Mouse (Mus musculus): ENCODE results near the gene Itpkb. TPM values are rescaled to one million over a fixed set of nuclear protein-coding genes. Genes with fewer than 3 reads are reported as not detected.

Gene Itpkb
- total and polyA plus RNA-seq, 3 experiments: 3.4 to 9.2 TPM; not detected in 1

DNA sequence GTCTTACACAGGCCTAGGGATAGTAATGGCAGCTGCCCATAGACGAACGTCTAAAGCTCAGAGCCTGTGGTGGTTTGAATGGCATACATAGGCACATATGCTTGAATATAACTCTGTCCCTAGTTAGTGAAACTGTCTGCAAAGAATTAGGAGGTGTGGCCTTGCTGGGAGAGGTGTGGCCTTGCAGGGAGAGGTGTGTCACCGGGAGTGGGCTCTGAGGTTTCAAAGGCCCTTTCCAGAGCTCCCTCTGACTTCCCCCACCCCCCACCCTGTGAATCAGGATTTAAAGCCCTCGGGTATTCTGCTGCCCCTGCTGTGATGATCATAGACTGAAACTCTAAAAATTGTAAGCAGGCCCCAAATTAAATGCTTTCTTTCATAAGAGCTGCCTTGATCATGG, 29.3 kb upstream of the Itpkb start:
- Histone ChIP-seq H3K36me3 (ENCODE audit: control insufficient read depth in 1 of 2, insufficient read depth in 2 of 2, low read length in 2 of 2) (peaks cover 0 to 5% of the 10 kb centered on the region in 2 experiments; a peak in 2 of 4 replicates), H3K79me2 (ENCODE audit: control insufficient read depth, insufficient read depth, low read length, poor library complexity) (no peaks in the 10 kb centered on the region), H3K9ac (ENCODE audit: control insufficient read depth, low read depth, low read length, poor library complexity, severe bottlenecking) (no peak overlapping the region), H3K4me1 (ENCODE audit: control insufficient read depth in 1 of 2, insufficient read depth in 2 of 2, low read length in 2 of 2) (peaks cover 2 to 4% of the 10 kb centered on the region in 2 experiments; a peak in 3 of 4 replicates), H3K27ac (ENCODE audit: control insufficient read depth, low read depth, low read length) (no peak overlapping the region), H3K4me3 (ENCODE audit: control insufficient read depth in 1 of 2, insufficient read depth in 1 of 2, low read depth in 2 of 2, low read length in 2 of 2) (no peak overlapping the region), H3K27me3 (ENCODE audit: control insufficient read depth in 1 of 2, insufficient read depth in 2 of 2, low read length in 2 of 2) (no peaks in the 10 kb centered on the region), H3K9me3 (replicated peaks; ENCODE audit: insufficient read depth, low read length) (no peaks in the 10 kb centered on the region)
- no peak for DNase-seq (ENCODE audit: low read depth, low spot score)
- TF ChIP-seq KAT2A (conservative IDR thresholded peaks at IDR 0.05; ENCODE audit: low read depth, low read length) (no peak), ETS1 (IDR thresholded peaks at IDR 0.05; ENCODE audit: low read depth, low read length) (no peak), UBTF (IDR thresholded peaks at IDR 0.05; ENCODE audit: borderline replicate concordance, insufficient read depth, low read depth, low read length) (no peak), BHLHE40 (IDR thresholded peaks at IDR 0.05; ENCODE audit: borderline replicate concordance, low read depth, low read length) (no peak), SMC3 (IDR thresholded peaks at IDR 0.05; ENCODE audit: low read depth, low read length) (no peak), MAZ (IDR thresholded peaks at IDR 0.05; ENCODE audit: low read depth, low read length) (no peak), POLR2AphosphoS5 (IDR thresholded peaks at IDR 0.05; ENCODE audit: borderline replicate concordance, low read depth, low read length) (no peak), MEF2A (IDR thresholded peaks at IDR 0.05; ENCODE audit: extremely low read depth, insufficient replicate concordance, low read depth, low read length, poor library complexity, severe bottlenecking) (no peak), MXI1 (IDR thresholded peaks at IDR 0.05; ENCODE audit: low read depth, low read length) (no peak), ZNF384 (IDR thresholded peaks at IDR 0.05; ENCODE audit: low read depth, low read length) (no peak)

DNA sequence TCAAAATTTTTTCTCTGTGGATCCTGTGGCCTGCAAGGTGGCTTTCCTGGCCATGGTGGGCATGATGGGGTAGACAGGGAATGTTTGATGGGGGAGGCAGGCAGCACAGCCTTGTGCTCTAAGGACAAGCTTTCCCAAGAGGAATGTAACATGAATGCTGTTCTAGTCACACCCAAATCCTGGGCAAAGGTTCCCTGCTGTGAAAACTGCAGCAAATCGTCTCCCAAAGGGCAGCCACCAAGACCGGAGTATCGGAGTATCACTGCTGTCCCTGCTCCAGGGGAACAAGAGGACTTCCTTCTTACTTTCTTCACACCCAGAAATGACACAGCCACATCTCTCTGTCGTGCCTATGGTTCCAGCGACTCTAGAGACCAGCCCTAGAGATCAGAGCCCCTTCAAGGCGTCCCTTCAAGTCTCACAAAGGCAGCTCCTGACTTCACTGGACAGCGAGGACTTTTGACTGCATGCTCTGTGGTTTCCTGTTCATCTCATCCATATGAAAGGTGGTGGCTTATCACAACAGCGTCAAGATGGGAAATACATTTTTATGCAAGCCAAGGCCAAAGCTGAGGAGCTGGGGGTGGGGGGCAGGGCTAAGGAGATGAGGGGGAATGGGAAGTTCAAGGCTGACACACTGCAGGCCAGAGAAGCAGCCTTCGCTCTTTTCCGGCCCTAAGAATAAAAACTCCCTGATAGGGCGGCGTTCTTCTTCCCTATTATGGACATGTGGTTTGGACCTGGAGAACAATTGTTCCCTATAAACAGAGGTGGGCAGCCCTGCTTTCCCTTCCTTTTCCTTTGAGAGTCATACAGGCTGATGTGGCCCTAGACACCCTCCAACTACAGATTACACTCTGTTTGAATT, 27.8 kb upstream of the Itpkb start:
- peak; percentile 23 for DNase-seq (ENCODE audit: low read depth, low spot score)
- Histone ChIP-seq H3K79me2 (ENCODE audit: control insufficient read depth, insufficient read depth, low read length, poor library complexity) (no peaks in the 10 kb centered on the region), H3K9me3 (replicated peaks; ENCODE audit: insufficient read depth, low read length) (no peaks in the 10 kb centered on the region), H3K36me3 (ENCODE audit: control insufficient read depth in 1 of 2, insufficient read depth in 2 of 2, low read length in 2 of 2) (peaks cover 0 to 8% of the 10 kb centered on the region in 2 experiments; a peak in 2 of 4 replicates), H3K27ac (ENCODE audit: control insufficient read depth, low read depth, low read length) (no peak overlapping the region), H3K27me3 (ENCODE audit: control insufficient read depth in 1 of 2, insufficient read depth in 2 of 2, low read length in 2 of 2) (no peaks in the 10 kb centered on the region), H3K9ac (ENCODE audit: control insufficient read depth, low read depth, low read length, poor library complexity, severe bottlenecking) (no peak overlapping the region; the same call in 1 of the 2 replicates), H3K4me3 (ENCODE audit: control insufficient read depth in 1 of 2, insufficient read depth in 1 of 2, low read depth in 2 of 2, low read length in 2 of 2) (no peak overlapping the region), H3K4me1 (ENCODE audit: control insufficient read depth in 1 of 2, insufficient read depth in 2 of 2, low read length in 2 of 2) (peaks cover 4 to 18% of the 10 kb centered on the region in 2 experiments; a peak in 3 of 4 replicates)
- TF ChIP-seq POLR2AphosphoS2 (IDR thresholded peaks at IDR 0.05; ENCODE audit: low read length) (no peak), ZKSCAN1 (IDR thresholded peaks at IDR 0.05; ENCODE audit: low read depth, low read length) (no peak), SIN3A (IDR thresholded peaks at IDR 0.05; ENCODE audit: low read length) (no peak), POLR2AphosphoS5 (IDR thresholded peaks at IDR 0.05; ENCODE audit: borderline replicate concordance, low read depth, low read length) (no peak), BHLHE40 (IDR thresholded peaks at IDR 0.05; ENCODE audit: borderline replicate concordance, low read depth, low read length) (no peak), ZNF384 (IDR thresholded peaks at IDR 0.05; ENCODE audit: low read depth, low read length) (no peak), TAL1 (IDR thresholded peaks at IDR 0.05; ENCODE audit: low read length) (no peak), UBTF (IDR thresholded peaks at IDR 0.05; ENCODE audit: borderline replicate concordance, insufficient read depth, low read depth, low read length) (no peak), MAZ (IDR thresholded peaks at IDR 0.05; ENCODE audit: low read depth, low read length) (no peak), TBP (IDR thresholded peaks at IDR 0.05; ENCODE audit: low read depth, low read length) (no peak), MXI1 (IDR thresholded peaks at IDR 0.05; ENCODE audit: low read depth, low read length) (no peak), E2F4 (IDR thresholded peaks at IDR 0.05; ENCODE audit: borderline replicate concordance, low read depth, low read length) (no peak), ELF1 (IDR thresholded peaks at IDR 0.05; ENCODE audit: low read depth, low read length) (no peak), NELFE (IDR thresholded peaks at IDR 0.05; ENCODE audit: low read depth, low read length) (no peak), GATA1 (IDR thresholded peaks at IDR 0.05; ENCODE audit: low read depth, low read length) (no peak), RAD21 (IDR thresholded peaks at IDR 0.05; ENCODE audit: low read depth, low read length) (no peak)

All from MEL (cell line).